Mouse (Mus musculus) kidney, embryonic 14.5 days (tissue): ENCODE results near the gene Bcl2l14. TPM values are rescaled to one million over a fixed set of nuclear protein-coding genes. Genes with fewer than 3 reads are reported as not detected.

Experiments
- ATAC-seq: fragments of 200-750 bp; cut with Nextera tagmentation; 2 replicates; pipeline ENCODE4 v1.8.0; 2017; ENCODE audit warnings: moderate number of reproducible peaks, mild to moderate bottlenecking, moderate TSS enrichment, moderate library complexity; ENCODE audit not compliant: low FRiP score, low TSS enrichment
- H3K27ac ChIP-seq: fragments of 300-500 bp; sonication (generic); 2 replicates; pipeline ENCODE4 v1.5.1; 2014; ENCODE audit warnings: low read depth, mild to moderate bottlenecking, low read length, moderate library complexity, mixed read lengths
- H3K27me3 ChIP-seq: fragments of 300-500 bp; sonication (generic); 2 replicates; pipeline ENCODE4 v1.6.1; 2014; ENCODE audit warnings: mild to moderate bottlenecking, low read length; ENCODE audit not compliant: control insufficient read depth, insufficient read depth
- H3K36me3 ChIP-seq: fragments of 300-500 bp; sonication (generic); 2 replicates; pipeline ENCODE4 v1.6.1; 2014; ENCODE audit warnings: low read length, mixed read lengths; ENCODE audit not compliant: control insufficient read depth, insufficient read depth
- H3K4me1 ChIP-seq: fragments of 300-500 bp; sonication (generic); 2 replicates; pipeline ENCODE4 v1.6.1; 2014; ENCODE audit warnings: low read length, mixed read lengths; ENCODE audit not compliant: control insufficient read depth, insufficient read depth
- H3K4me2 ChIP-seq: fragments of 300-500 bp; sonication (generic); replicated peaks from 2 replicates; pipeline ENCODE4 v1.6.1; 2014; ENCODE audit warnings: low read depth, mild to moderate bottlenecking, low read length
- H3K4me3 ChIP-seq: fragments of 300-500 bp; sonication (generic); 2 replicates; pipeline ENCODE4 v1.5.1; 2014; ENCODE audit warnings: mild to moderate bottlenecking, low read length
- H3K9ac ChIP-seq: fragments of 300-500 bp; sonication (generic); 2 replicates; pipeline ENCODE4 v1.6.1; 2014; ENCODE audit warnings: low read depth, mild to moderate bottlenecking, low read length, moderate library complexity
- H3K9me3 ChIP-seq: fragments of 300-500 bp; sonication (generic); 2 replicates; pipeline ENCODE4 v1.6.1; 2016; ENCODE audit warnings: low read length; ENCODE audit not compliant: control insufficient read depth
- WGBS: fragments of 180-500 bp; shearing (Covaris S2); extraction: QIAGEN DNeasy Blood & Tissue Kit; methylation state at CpG from one replicate; pipeline ENCODE4 v1.1.7; 2014; 5-methylcytosine and 5-hydroxymethylcytosine counted together
- polyA plus RNA-seq: library from polyadenylated mRNA; unstranded; fragments of >200 nt; fragmentation: Nextera tagmentation; extraction: Ambion mirVana; gene quantifications from 2 replicates; pipeline ENCODE4 v1.2.1, GENCODE M21; 2014

The Bcl2l14 gene
- polyA plus RNA-seq, 1 experiment from 2014 or later = 9.9 TPM

- Histone ChIP-seq H3K4me1 (peaks cover 2% of the 10 kb centered on the region; the same call in 1 of the 2 replicates), H3K36me3 (no peaks in the 10 kb centered on the region), H3K9me3 (no peaks in the 10 kb centered on the region), H3K4me2 (no peak overlapping the region), H3K9ac (no peak overlapping the region), H3K4me3 (no peak overlapping the region), H3K27ac (no peak overlapping the region), H3K27me3 (no peaks in the 10 kb centered on the region)
- WGBS = 50% methylated on average over 8 of the region's 8 CpGs
- no peak for ATAC-seq
These were observed 24.3 kb downstream of the Bcl2l14 start for GRCm38 (mm10) chr6:134420375-134420774.

- 84% methylated on average over 6 of the region's 6 CpGs for WGBS
These were observed 25.8 kb downstream of the Bcl2l14 start for GRCm38 (mm10) chr6:134421921-134422320.

GRCm38 (mm10) chr6:134425216-134425717, 29.1 kb downstream of the Bcl2l14 start:
- peaks cover 6% of the 10 kb centered on the region; the same call in 1 of the 2 replicates for H3K4me1 ChIP-seq
- no peaks in the 10 kb centered on the region for H3K9me3 ChIP-seq
- no peak overlapping the region for H3K9ac ChIP-seq
- WGBS = 20% methylated on average over 11 of the region's 11 CpGs
- H3K4me3 ChIP-seq = no peak overlapping the region
- H3K27me3 ChIP-seq = no peaks in the 10 kb centered on the region
- peak overlapping the region; percentile 37 for H3K4me2 ChIP-seq
- no peaks in the 10 kb centered on the region for H3K36me3 ChIP-seq
- peak; percentile 72 for ATAC-seq
- no peak overlapping the region for H3K27ac ChIP-seq

More at GRCm38 (mm10) chr6:134421921-134422320, 25.8 kb downstream of the Bcl2l14 start:
- no peak overlapping the region for H3K4me3 ChIP-seq
- H3K9me3 ChIP-seq = no peaks in the 10 kb centered on the region
- no peaks in the 10 kb centered on the region for H3K27me3 ChIP-seq
- H3K36me3 ChIP-seq = no peaks in the 10 kb centered on the region
- peaks cover 4% of the 10 kb centered on the region; the same call in 1 of the 2 replicates for H3K4me1 ChIP-seq
- no peak overlapping the region for H3K4me2 ChIP-seq
- ATAC-seq = no peak
- no peak overlapping the region for H3K9ac ChIP-seq
- H3K27ac ChIP-seq = no peak overlapping the region

GRCm38 (mm10) chr6:134427165-134427564, 31.0 kb downstream of the Bcl2l14 start:
- Histone ChIP-seq H3K27me3 (no peaks in the 10 kb centered on the region), H3K27ac (no peak overlapping the region), H3K4me2 (no peak overlapping the region), H3K36me3 (no peaks in the 10 kb centered on the region), H3K9me3 (no peaks in the 10 kb centered on the region), H3K4me1 (peaks cover 6% of the 10 kb centered on the region; the same call in 1 of the 2 replicates), H3K9ac (no peak overlapping the region), H3K4me3 (no peak overlapping the region)
- WGBS = 89% methylated on average over 3 of the region's 3 CpGs
- no peak for ATAC-seq

- no peak overlapping the region for H3K9ac ChIP-seq
- H3K36me3 ChIP-seq = no peaks in the 10 kb centered on the region
- ATAC-seq = peak; percentile 60; the same call in 1 of the 2 replicates
- H3K4me3 ChIP-seq = no peak overlapping the region
- H3K4me2 ChIP-seq = 0 out of 2 replicates have a peak overlapping the region, but pooled peaks have one; percentile 10
- no peaks in the 10 kb centered on the region for H3K27me3 ChIP-seq
- 28% methylated on average over 5 of the region's 5 CpGs for WGBS
- H3K27ac ChIP-seq = peak overlapping the region; percentile 48; the same call in 1 of the 2 replicates
- peaks cover 6% of the 10 kb centered on the region; the same call in 1 of the 2 replicates for H3K4me1 ChIP-seq
- no peaks in the 10 kb centered on the region for H3K9me3 ChIP-seq
These were observed 32.3 kb downstream of the Bcl2l14 start for GRCm38 (mm10) chr6:134428455-134428854.

GRCm38 (mm10) chr6:134430161-134430799, 34.2 kb downstream of the Bcl2l14 start:
- Histone ChIP-seq H3K4me1 (peaks cover 6% of the 10 kb centered on the region; the same call in 1 of the 2 replicates), H3K4me2 (no peak overlapping the region), H3K36me3 (no peaks in the 10 kb centered on the region), H3K27me3 (no peaks in the 10 kb centered on the region), H3K9me3 (no peaks in the 10 kb centered on the region), H3K4me3 (no peak overlapping the region), H3K27ac (0 out of 2 replicates have a peak overlapping the region, but pooled peaks have one; percentile 8), H3K9ac (no peak overlapping the region)
- ATAC-seq = no peak
- WGBS = 80% methylated on average over 9 of the region's 9 CpGs

- Histone ChIP-seq H3K4me1 (0 out of 2 replicates have a peak, but pooled peaks cover 2% of the 10 kb centered on the region), H3K9ac (no peak overlapping the region), H3K27ac (no peak overlapping the region), H3K9me3 (no peaks in the 10 kb centered on the region), H3K36me3 (no peaks in the 10 kb centered on the region), H3K4me2 (no peak overlapping the region), H3K27me3 (no peaks in the 10 kb centered on the region), H3K4me3 (no peak overlapping the region)
- no peak for ATAC-seq
- 45% methylated on average over 4 of the region's 4 CpGs for WGBS
These were observed 35.5 kb downstream of the Bcl2l14 start for GRCm38 (mm10) chr6:134431583-134431982.

GRCm38 (mm10) chr6:134433281-134433680, 37.2 kb downstream of the Bcl2l14 start:
- no peak overlapping the region for H3K27ac ChIP-seq
- H3K36me3 ChIP-seq = no peaks in the 10 kb centered on the region
- H3K9ac ChIP-seq = no peak overlapping the region
- WGBS = 92% methylated on average over 3 of the region's 3 CpGs
- no peaks in the 10 kb centered on the region for H3K9me3 ChIP-seq
- ATAC-seq = no peak
- no peaks in the 10 kb centered on the region for H3K27me3 ChIP-seq
- 0 out of 2 replicates have a peak, but pooled peaks cover 6% of the 10 kb centered on the region for H3K4me1 ChIP-seq
- H3K4me2 ChIP-seq = no peak overlapping the region
- no peak overlapping the region for H3K4me3 ChIP-seq

GRCm38 (mm10) chr6:134434044-134434443, 37.9 kb downstream of the Bcl2l14 start:
- no peak overlapping the region for H3K4me3 ChIP-seq
- H3K27ac ChIP-seq = no peak overlapping the region
- H3K4me2 ChIP-seq = no peak overlapping the region
- no peaks in the 10 kb centered on the region for H3K9me3 ChIP-seq
- ATAC-seq = no peak
- H3K36me3 ChIP-seq = no peaks in the 10 kb centered on the region
- H3K27me3 ChIP-seq = no peaks in the 10 kb centered on the region
- WGBS = 78% methylated on average over 6 of the region's 6 CpGs
- no peak overlapping the region for H3K9ac ChIP-seq
- peaks cover 9% of the 10 kb centered on the region; the same call in 1 of the 2 replicates for H3K4me1 ChIP-seq
